Mouse (Mus musculus): Measurements from ENCODE around the gene Lsm3. TPM values are rescaled to one million over a fixed set of nuclear protein-coding genes. Genes with fewer than 3 reads are reported as not detected.
A peak's percentile ranks its signal among the peaks of the same experiment; 100 is the strongest.

Gene Lsm3
- polyA plus RNA-seq, 1 experiment, result 96.0 TPM

GRCm38 (mm10) chr6:91476541-91476940 lies 39.2 kb upstream of the Lsm3 start:
- TF ChIP-seq CTCF (IDR thresholded peaks at IDR 0.05; ENCODE audit: borderline replicate concordance, insufficient read depth, low read length) (no peak), POLR2A (IDR thresholded peaks at IDR 0.05; ENCODE audit: low read depth, low read length) (no peak)
- Histone ChIP-seq H3K27ac (ENCODE audit: insufficient read depth, low read length) (no peak overlapping the region), H3K4me3 (ENCODE audit: insufficient read depth, low read length) (no peak overlapping the region), H3K4me1 (ENCODE audit: control insufficient read depth, insufficient read depth, low read length) (peaks cover 5% of the 10 kb centered on the region; the same call in 1 of the 2 replicates)

GRCm38 (mm10) chr6:91483371-91483770 lies 32.4 kb upstream of the Lsm3 start:
- Histone ChIP-seq H3K4me1 (ENCODE audit: control insufficient read depth, insufficient read depth, low read length) (peaks cover 11% of the 10 kb centered on the region), H3K4me3 (ENCODE audit: insufficient read depth, low read length) (no peak overlapping the region), H3K27ac (ENCODE audit: insufficient read depth, low read length) (no peak overlapping the region)
- TF ChIP-seq POLR2A (IDR thresholded peaks at IDR 0.05; ENCODE audit: low read depth, low read length) (no peak), CTCF (IDR thresholded peaks at IDR 0.05; ENCODE audit: borderline replicate concordance, insufficient read depth, low read length) (no peak)

GRCm38 (mm10) chr6:91486736-91487453 lies 28.8 kb upstream of the Lsm3 start:
- H3K4me3 ChIP-seq (ENCODE audit: insufficient read depth, low read length), result no peak overlapping the region
- peaks cover 17% of the 10 kb centered on the region for H3K4me1 ChIP-seq (ENCODE audit: control insufficient read depth, insufficient read depth, low read length)
- no peak overlapping the region for H3K27ac ChIP-seq (ENCODE audit: insufficient read depth, low read length)
- TF ChIP-seq POLR2A (IDR thresholded peaks at IDR 0.05; ENCODE audit: low read depth, low read length) (no peak), CTCF (IDR thresholded peaks at IDR 0.05; ENCODE audit: borderline replicate concordance, insufficient read depth, low read length) (no peak)

- H3K4me1 ChIP-seq (ENCODE audit: control insufficient read depth, insufficient read depth, low read length), result peaks cover 17% of the 10 kb centered on the region
- H3K27ac ChIP-seq (ENCODE audit: insufficient read depth, low read length), result peak overlapping the region; percentile 74
- TF ChIP-seq CTCF (IDR thresholded peaks at IDR 0.05; ENCODE audit: borderline replicate concordance, insufficient read depth, low read length), result no peak
- TF ChIP-seq POLR2A (IDR thresholded peaks at IDR 0.05; ENCODE audit: low read depth, low read length), result no peak
- no peak overlapping the region for H3K4me3 ChIP-seq (ENCODE audit: insufficient read depth, low read length)
Measured at GRCm38 (mm10) chr6:91488496-91489212, 27.1 kb upstream of the Lsm3 start.

GRCm38 (mm10) chr6:91489872-91490271 lies 25.9 kb upstream of the Lsm3 start:
- Histone ChIP-seq H3K4me3 (ENCODE audit: insufficient read depth, low read length) (no peak overlapping the region), H3K27ac (ENCODE audit: insufficient read depth, low read length) (no peak overlapping the region), H3K4me1 (ENCODE audit: control insufficient read depth, insufficient read depth, low read length) (peaks cover 17% of the 10 kb centered on the region)
- no peak for TF ChIP-seq CTCF (IDR thresholded peaks at IDR 0.05; ENCODE audit: borderline replicate concordance, insufficient read depth, low read length)
- no peak for TF ChIP-seq POLR2A (IDR thresholded peaks at IDR 0.05; ENCODE audit: low read depth, low read length)

- Histone ChIP-seq H3K27ac (ENCODE audit: insufficient read depth, low read length) (no peak overlapping the region), H3K4me1 (ENCODE audit: control insufficient read depth, insufficient read depth, low read length) (peaks cover 17% of the 10 kb centered on the region), H3K4me3 (ENCODE audit: insufficient read depth, low read length) (no peak overlapping the region)
- TF ChIP-seq POLR2A (IDR thresholded peaks at IDR 0.05; ENCODE audit: low read depth, low read length) (no peak), CTCF (IDR thresholded peaks at IDR 0.05; ENCODE audit: borderline replicate concordance, insufficient read depth, low read length) (no peak)
Measured at GRCm38 (mm10) chr6:91491004-91491403, 24.7 kb upstream of the Lsm3 start.

GRCm38 (mm10) chr6:91493053-91493452 lies 22.7 kb upstream of the Lsm3 start:
- H3K4me1 ChIP-seq (ENCODE audit: control insufficient read depth, insufficient read depth, low read length), result peaks cover 7% of the 10 kb centered on the region
- no peak for TF ChIP-seq POLR2A (IDR thresholded peaks at IDR 0.05; ENCODE audit: low read depth, low read length)
- no peak for TF ChIP-seq CTCF (IDR thresholded peaks at IDR 0.05; ENCODE audit: borderline replicate concordance, insufficient read depth, low read length)
- H3K27ac ChIP-seq (ENCODE audit: insufficient read depth, low read length), result no peak overlapping the region
- H3K4me3 ChIP-seq (ENCODE audit: insufficient read depth, low read length), result no peak overlapping the region

GRCm38 (mm10) chr6:91494526-91494925 lies 21.2 kb upstream of the Lsm3 start:
- Histone ChIP-seq H3K4me1 (ENCODE audit: control insufficient read depth, insufficient read depth, low read length) (no peaks in the 10 kb centered on the region), H3K4me3 (ENCODE audit: insufficient read depth, low read length) (no peak overlapping the region), H3K27ac (ENCODE audit: insufficient read depth, low read length) (no peak overlapping the region)
- no peak for TF ChIP-seq CTCF (IDR thresholded peaks at IDR 0.05; ENCODE audit: borderline replicate concordance, insufficient read depth, low read length)
- no peak for TF ChIP-seq POLR2A (IDR thresholded peaks at IDR 0.05; ENCODE audit: low read depth, low read length)

- Histone ChIP-seq H3K27ac (ENCODE audit: insufficient read depth, low read length) (no peak overlapping the region), H3K4me1 (ENCODE audit: control insufficient read depth, insufficient read depth, low read length) (no peaks in the 10 kb centered on the region), H3K4me3 (ENCODE audit: insufficient read depth, low read length) (no peak overlapping the region)
- TF ChIP-seq CTCF (IDR thresholded peaks at IDR 0.05; ENCODE audit: borderline replicate concordance, insufficient read depth, low read length), result no peak
- no peak for TF ChIP-seq POLR2A (IDR thresholded peaks at IDR 0.05; ENCODE audit: low read depth, low read length)
Measured at GRCm38 (mm10) chr6:91503302-91503701, 12.4 kb upstream of the Lsm3 start.

GRCm38 (mm10) chr6:91506036-91506435 lies 9.7 kb upstream of the Lsm3 start:
- TF ChIP-seq POLR2A (IDR thresholded peaks at IDR 0.05; ENCODE audit: low read depth, low read length) (no peak), CTCF (IDR thresholded peaks at IDR 0.05; ENCODE audit: borderline replicate concordance, insufficient read depth, low read length) (no peak)
- Histone ChIP-seq H3K4me3 (ENCODE audit: insufficient read depth, low read length) (no peak overlapping the region), H3K27ac (ENCODE audit: insufficient read depth, low read length) (no peak overlapping the region), H3K4me1 (ENCODE audit: control insufficient read depth, insufficient read depth, low read length) (no peaks in the 10 kb centered on the region)
